Mouse (Mus musculus) kidney, adult 2 months (tissue): ENCODE data around the gene Ggact.

Experiments
- CTCF ChIP-seq: fragments of 200-500 bp; conservative IDR thresholded peaks from 2 replicates; pipeline ENCODE4 v1.5.1; 2011; ENCODE audit warnings: low read depth, mild to moderate bottlenecking, control low read depth, low read length, moderate library complexity, mixed read lengths; ENCODE audit not compliant: insufficient read depth, insufficient read length
- POLR2A ChIP-seq: fragments of 200-500 bp; IDR thresholded peaks from one replicate; pipeline ENCODE4 v1.6.1; 2011; ENCODE audit warnings: low read depth, low read length, control low read depth

GRCm38 (mm10) chr14:122901715-122902114 lies 11.8 kb downstream of the Ggact start:
- TF ChIP-seq CTCF = no peak
- no peak for TF ChIP-seq POLR2A
